Mouse (Mus musculus): Measurements from ENCODE around the gene Gtpbp2. TPM values are rescaled to one million over a fixed set of nuclear protein-coding genes. Genes with fewer than 3 reads are reported as not detected.

Gene Gtpbp2
- total RNA-seq (2021), result 10 to 100 TPM; 78.1 to 84.9 TPM

- peak; percentile 95 for DNase-seq
Measured at GRCm38 (mm10) chr17:46160686-46161085, at the start of gene Gtpbp2. Gene Gtpbp2, plus strand, starts transcription at chr17:46161032.

DNA sequence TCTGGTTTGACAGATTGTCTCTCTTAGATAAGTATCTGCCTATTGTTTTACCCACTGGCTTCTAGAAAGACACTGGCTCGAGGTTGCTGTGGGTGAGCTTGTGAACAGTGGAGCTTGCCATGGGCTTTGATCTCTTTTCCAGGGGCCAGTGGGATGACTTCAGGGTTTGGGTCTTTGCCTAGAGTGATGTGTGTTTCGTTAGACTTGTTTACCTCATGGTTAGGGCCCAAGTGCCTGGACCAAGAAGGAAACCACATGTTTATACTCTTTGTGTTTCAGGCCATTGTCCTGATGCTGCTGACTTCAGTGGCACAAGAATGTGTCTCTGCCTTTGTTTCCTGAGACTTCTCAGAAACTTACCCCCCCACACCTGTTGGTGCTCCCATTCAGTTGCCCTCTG lies 45.3 kb upstream of the Gtpbp2 start:
- no peak for DNase-seq

- DNase-seq, result no peak
Measured at GRCm38 (mm10) chr17:46116138-46116537, 44.7 kb upstream of the Gtpbp2 start.

GRCm38 (mm10) chr17:46116881-46117280 lies 44.0 kb upstream of the Gtpbp2 start:
- no peak for DNase-seq

DNA sequence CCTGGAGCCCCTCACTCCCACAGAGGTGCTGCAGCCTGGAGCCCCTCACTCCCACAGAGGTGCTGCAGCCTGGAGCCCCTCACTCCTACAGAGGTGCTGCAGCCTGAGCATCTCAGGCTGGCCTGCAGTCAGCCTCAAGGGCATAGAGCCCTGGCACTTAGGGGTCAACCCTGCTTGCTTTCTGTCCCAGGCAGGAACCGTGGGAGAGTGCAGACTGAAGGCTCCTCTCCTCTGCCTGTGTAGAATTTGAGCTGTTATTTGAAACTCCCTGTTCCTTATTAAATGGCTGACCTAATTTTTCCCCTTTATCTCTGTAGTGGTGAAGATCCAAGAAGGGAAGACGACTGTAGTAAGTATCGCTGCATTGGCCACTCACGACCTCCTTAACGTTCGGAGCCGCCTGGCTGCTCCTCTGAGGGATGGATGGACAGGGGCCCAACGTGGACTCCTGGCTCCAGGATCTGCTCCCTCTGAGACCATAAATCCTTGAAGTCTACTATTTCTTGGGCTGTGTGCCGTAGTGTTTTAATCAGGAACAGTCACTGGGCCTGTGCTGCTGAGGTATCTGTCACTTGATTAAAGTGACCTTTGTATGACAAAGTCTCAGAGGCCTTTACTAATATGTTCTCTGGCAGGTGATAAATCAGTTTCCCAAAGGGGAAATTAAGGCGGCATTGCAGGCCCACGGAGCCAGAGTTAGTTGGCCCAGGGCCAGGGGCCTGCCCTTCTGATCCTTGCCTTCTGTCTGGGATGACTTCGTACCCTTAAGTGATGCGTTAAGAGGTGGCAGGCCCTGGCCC lies 43.0 kb upstream of the Gtpbp2 start:
- no peak for DNase-seq

GRCm38 (mm10) chr17:46118423-46118850 lies 42.4 kb upstream of the Gtpbp2 start:
- DNase-seq, result no peak

GRCm38 (mm10) chr17:46119641-46120040 lies 41.2 kb upstream of the Gtpbp2 start:
- DNase-seq, result no peak

DNA sequence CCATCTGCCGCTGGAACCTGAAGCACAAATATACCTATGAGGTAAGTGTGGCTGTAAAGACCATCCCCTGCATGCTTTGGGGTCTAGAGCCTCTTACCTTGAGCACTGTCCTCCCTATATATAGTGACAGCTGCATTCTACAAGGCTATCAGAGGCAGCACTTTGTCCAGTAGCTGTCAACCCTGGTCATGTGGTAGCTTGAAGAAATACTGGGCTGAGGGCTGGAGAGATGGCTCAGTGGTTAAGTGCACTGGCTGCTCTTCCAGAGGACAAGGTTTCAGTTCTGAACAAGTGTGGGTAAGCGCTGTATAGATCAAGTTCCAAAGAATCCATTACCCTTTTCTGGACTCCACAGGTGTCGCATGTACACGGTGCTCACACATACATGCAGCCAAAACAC lies 38.0 kb upstream of the Gtpbp2 start:
- no peak for DNase-seq

- DNase-seq, result no peak
Measured at GRCm38 (mm10) chr17:46123285-46123684, 37.5 kb upstream of the Gtpbp2 start.

DNA sequence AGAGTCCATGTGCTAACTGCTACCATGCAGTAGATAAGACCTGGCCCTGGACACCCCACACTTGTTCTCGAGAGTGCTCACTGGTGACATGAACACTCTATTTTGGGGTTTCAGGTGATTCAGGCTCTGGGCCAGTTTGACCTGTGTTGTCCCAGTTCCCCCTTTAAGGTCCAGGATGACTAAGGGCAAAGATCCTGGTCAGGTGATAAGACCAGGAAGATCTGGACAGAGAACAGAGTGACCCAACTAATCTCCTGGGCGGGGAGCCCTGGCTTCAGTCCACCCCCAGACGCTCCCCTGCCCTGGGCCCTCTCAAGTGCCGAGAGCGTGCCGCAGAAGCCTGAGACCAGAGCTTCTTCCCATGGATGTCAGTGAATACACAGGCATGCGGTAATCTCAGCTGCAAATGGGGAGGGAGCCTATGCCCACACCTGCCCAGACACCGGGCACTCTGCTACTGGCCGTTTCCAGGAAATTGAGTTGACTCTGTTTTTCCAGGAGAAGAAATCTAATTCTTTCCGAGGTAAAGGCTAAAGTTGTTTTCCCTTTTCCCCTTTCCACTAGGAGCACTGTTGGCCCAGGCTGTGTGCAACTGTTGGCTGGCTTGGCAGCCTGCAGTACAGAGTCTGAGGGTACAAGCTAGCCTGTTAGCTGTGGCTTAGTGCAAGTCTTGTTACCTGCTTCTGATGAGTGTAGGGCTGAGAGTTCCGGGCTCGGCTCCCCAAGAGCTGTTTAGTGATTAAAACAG lies 36.7 kb upstream of the Gtpbp2 start:
- peak; percentile 46 for DNase-seq

DNA sequence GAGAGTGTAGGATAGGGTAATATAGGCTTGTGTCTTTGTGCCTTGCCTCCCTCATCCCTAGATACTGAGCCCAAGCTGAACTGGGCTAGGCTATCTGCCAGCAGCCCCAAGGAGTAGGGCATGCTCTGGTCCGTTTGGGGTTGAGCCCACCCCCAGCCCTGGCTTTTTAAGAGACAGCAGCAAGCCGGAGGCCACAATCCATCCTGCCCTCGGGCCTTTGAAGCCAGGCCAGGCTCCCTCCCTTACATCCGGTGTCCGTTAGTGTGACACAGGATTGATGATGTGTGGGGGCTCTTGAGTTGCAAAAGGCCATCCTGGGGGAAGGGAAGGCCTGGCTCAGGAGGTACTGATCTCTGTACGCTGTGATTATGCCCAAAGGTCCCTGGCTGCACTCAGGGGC lies 34.2 kb upstream of the Gtpbp2 start:
- no peak for DNase-seq

DNA sequence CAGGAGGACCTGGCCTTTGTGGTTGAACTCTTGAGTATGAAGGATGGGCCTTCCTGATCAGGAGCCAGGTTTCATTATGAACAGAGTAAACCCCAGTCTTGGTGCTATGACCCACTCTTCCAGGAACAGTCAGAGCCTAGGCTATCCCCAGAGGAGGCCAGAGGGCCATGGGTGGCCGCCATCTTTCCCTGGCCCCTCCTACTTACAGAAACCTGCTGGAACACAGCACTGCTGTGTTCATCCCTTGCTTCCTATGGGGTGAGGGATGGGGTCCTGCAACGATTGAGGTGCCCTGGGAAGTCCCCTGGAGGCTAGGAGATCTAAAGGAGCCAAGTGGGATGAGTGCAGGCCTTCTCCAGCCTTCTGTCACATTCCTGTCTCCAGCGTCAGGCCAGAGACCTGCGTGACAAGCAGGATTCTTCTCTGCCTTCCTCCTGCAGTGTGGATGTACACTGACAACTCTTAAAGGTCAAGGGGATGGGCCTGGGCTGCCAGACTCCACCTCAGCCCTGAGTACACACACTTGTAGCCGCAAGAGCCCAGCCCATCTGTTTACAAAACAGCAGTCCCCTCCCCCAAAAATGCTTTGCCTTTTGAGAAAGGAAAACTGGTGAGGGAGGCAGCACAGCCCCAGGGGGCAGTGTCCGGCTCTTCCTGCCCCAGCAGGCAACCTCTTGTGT lies 32.9 kb upstream of the Gtpbp2 start:
- no peak for DNase-seq

DNA sequence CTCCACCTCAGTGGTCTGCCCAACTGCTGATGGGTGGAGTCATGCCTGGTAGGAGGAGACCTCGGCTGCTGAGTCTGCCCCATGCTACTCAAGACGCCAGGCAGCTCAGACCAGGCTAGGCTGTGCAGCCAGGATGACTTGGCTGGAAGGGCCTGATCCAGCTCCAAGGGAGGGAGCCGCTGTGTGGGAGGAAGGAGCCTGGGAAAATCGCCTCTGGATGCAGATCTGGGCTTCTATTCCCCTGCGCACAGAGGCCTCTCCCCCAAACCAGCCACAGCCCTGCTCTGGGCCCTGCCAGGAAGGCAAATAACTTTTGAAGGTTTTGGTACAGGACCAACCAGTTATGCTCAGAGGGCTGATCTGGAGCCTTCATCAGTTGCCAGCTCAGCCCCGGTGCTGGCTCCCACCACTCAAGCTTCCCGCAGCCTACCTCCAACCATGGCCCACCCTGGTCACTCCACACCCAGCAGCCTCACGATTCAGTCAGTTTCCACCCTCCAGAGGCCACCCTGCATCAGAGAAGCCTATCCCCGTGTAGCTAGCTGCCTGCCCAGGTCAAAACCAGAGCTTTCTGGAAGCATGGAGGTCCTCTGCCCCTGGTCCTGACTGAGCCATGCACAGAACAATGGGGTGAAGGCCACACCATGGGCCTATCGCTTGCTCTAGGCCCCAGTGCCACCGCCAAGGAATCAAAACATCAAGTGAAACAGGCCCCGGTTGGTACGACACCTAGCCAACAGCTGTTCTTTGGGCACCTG lies 30.9 kb upstream of the Gtpbp2 start:
- DNase-seq, result peak; percentile 69

GRCm38 (mm10) chr17:46132058-46132718 lies 28.6 kb upstream of the Gtpbp2 start:
- DNase-seq, result peak; percentile 91

DNA sequence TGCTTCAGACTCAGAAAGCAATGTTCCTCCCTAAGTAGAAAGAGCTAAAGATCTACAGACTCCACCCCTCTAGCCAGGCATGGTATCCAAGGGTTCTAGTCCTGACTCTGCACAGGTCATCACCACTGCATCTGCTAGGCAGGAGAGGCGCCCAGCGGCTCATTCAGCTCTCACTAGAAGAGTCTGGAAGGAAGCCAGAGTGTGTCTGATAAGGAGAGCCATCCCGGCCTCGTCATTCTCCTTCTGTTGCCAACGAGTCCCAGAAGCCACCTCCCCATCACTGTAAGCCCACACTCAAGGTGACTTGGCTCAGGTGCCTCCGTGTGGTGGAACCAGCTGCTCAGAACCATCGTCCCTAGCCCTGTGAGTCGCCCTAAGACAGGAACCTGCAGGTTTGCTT lies 28.0 kb upstream of the Gtpbp2 start:
- DNase-seq, result no peak

DNA sequence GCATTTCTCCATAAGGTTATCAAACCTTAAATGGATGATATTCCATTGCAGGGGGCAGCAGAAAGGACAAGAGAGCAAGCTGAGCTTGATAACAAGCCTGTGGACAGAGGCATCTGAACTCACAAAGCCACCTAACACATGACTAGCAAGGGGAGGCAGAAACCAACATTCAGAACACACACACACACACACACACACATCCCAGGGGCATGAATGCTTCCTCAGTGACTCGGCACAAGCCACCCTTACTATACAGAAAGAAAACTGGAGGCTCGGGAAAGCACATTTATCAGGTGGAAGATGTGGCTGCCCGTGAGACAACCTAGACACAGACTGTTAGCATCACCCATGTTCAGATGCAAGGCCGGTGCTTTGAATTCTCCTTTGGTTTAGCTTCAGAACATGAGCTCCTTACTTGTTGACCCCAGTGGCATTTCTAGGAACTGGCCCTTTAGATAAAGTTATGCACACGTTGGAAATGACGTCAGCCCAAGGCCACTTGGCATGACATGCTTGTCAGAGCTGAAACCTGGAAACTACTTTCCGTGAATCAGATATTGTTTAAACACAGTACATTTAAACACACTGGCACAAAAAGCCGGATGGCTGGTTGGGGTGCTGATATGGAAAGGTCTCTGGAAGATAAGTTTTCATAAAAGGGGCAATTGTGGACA lies 22.1 kb upstream of the Gtpbp2 start:
- DNase-seq, result no peak

DNA sequence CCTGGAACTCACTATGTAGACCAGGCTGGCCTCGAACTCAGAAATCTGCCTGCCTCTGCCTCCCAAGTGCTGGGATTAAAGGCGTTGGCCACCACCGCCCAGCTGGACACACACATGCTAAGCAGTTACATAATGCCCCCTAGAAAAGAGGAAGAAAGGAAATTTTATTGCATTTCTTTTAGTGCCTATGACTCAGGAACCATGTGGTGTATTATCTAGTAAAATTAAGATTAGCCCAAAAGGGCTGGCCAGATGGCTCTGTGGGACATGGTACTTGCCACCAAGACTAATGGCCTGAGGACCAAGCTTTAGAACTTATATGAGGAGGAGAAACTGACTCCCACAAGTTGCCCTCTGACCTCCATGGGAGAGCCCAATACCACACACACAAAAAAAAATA lies 21.0 kb upstream of the Gtpbp2 start:
- no peak for DNase-seq

- DNase-seq, result peak; percentile 87
Measured at GRCm38 (mm10) chr17:46143578-46144423, 17.0 kb upstream of the Gtpbp2 start, which contains the start of gene Rsph9. Gene Rsph9, minus strand, starts transcription at chr17:46144216.

GRCm38 (mm10) chr17:46152847-46153782 lies 7.7 kb upstream of the Gtpbp2 start, which contains the start of gene Mad2l1bp:
Gene Mad2l1bp, minus strand, starts transcription at chr17:46153553.
- DNase-seq, result peak; percentile 92
